Mouse (Mus musculus) midbrain, embryonic 16.5 days (tissue): Measurements from ENCODE around the gene Trpm1. TPM values are rescaled to one million over a fixed set of nuclear protein-coding genes. Genes with fewer than 3 reads are reported as not detected.

Source experiments
- ATAC-seq: fragments of 200-750 bp; cut with Nextera tagmentation; 2 replicates; pipeline ENCODE4 v1.8.0; 2017; ENCODE audit warnings: moderate TSS enrichment
- H3K27ac ChIP-seq: fragments of 300-500 bp; sonication (generic); 2 replicates; pipeline ENCODE4 v1.5.1; 2014; ENCODE audit warnings: mild to moderate bottlenecking, low read length, mixed read lengths
- H3K27me3 ChIP-seq: fragments of 300-500 bp; sonication (generic); 2 replicates; pipeline ENCODE4 v1.6.1; 2014; ENCODE audit warnings: low read depth, low read length, mixed read lengths; ENCODE audit not compliant: control insufficient read depth, insufficient read depth
- H3K36me3 ChIP-seq: fragments of 300-500 bp; sonication (generic); 2 replicates; pipeline ENCODE4 v1.6.1; 2014; ENCODE audit warnings: mild to moderate bottlenecking, low read length, moderate library complexity, mixed read lengths; ENCODE audit not compliant: control insufficient read depth, insufficient read depth
- H3K4me1 ChIP-seq: fragments of 300-500 bp; sonication (generic); 2 replicates; pipeline ENCODE4 v1.6.1; 2014; ENCODE audit warnings: mild to moderate bottlenecking, low read length, mixed read lengths; ENCODE audit not compliant: control insufficient read depth, insufficient read depth
- H3K4me2 ChIP-seq: fragments of 300-500 bp; sonication (generic); 2 replicates; pipeline ENCODE4 v1.6.1; 2014; ENCODE audit warnings: mild to moderate bottlenecking, low read length, mixed read lengths
- H3K4me3 ChIP-seq: fragments of 300-500 bp; sonication (generic); 2 replicates; pipeline ENCODE4 v1.5.1; 2014; ENCODE audit warnings: low read depth, mild to moderate bottlenecking, low read length, moderate library complexity, mixed read lengths
- H3K9ac ChIP-seq: fragments of 300-500 bp; sonication (generic); 2 replicates; pipeline ENCODE4 v1.6.1; 2014; ENCODE audit warnings: low read depth, low read length, mixed read lengths
- H3K9me3 ChIP-seq: fragments of 300-500 bp; sonication (generic); replicated peaks from 2 replicates; pipeline ENCODE4 v1.6.1; 2014; ENCODE audit warnings: mild to moderate bottlenecking, low read length, mixed read lengths; ENCODE audit not compliant: control insufficient read depth, poor library complexity, severe bottlenecking
- WGBS: fragments of 180-500 bp; shearing (Covaris S2); extraction: QIAGEN DNeasy Blood & Tissue Kit; methylation state at CpG from one replicate; pipeline ENCODE4 v1.1.7; 2014; 5-methylcytosine and 5-hydroxymethylcytosine counted together
- polyA plus RNA-seq: library from polyadenylated mRNA; unstranded; fragments of >200 nt; fragmentation: Nextera tagmentation; extraction: Ambion mirVana; gene quantifications from 2 replicates; pipeline ENCODE4 v1.2.1, GENCODE M21; 2015

The Trpm1 gene
- polyA plus RNA-seq, 1 experiment from 2014 or later = 0.20 TPM

- peaks cover 12% of the 10 kb centered on the region; the same call in 1 of the 2 replicates for H3K4me1 ChIP-seq
- no peaks in the 10 kb centered on the region for H3K9me3 ChIP-seq
- H3K27ac ChIP-seq = no peak overlapping the region
- peak; percentile 15; the same call in 1 of the 2 replicates for ATAC-seq
- no peaks in the 10 kb centered on the region for H3K36me3 ChIP-seq
- peak overlapping the region; percentile 36 for H3K9ac ChIP-seq
- H3K4me2 ChIP-seq = peak overlapping the region; percentile 53
- 0 out of 2 replicates have a peak overlapping the region, but pooled peaks have one; percentile 15 for H3K4me3 ChIP-seq
- WGBS = 74% methylated on average over 4 of the region's 4 CpGs
- no peaks in the 10 kb centered on the region for H3K27me3 ChIP-seq
Measured at GRCm38 (mm10) chr7:64155226-64155625, 1.6 kb downstream of the Trpm1 start.

DNA sequence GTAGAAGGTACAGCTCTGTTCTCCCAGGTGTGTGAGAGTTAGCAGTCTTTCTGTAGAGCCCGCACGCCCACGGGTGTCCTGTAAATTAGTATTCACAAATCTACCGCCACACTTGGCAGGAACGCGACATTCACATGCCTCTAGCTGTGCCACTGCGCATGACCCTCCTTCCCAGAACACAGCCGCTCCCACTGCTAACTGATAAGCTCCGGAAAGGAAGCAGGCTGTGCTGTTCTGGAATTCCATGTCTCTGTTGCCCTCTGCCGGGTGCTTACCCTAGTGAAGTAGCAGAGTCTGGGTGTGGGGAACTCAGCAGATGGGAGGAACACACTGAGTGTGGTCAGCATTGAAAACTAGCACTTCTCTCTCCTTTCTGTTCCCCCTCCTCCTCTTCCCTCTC is 2.1 kb downstream of the Trpm1 start:
- Histone ChIP-seq H3K4me3 (peak overlapping the region; percentile 15; the same call in 1 of the 2 replicates), H3K9ac (peak overlapping the region; percentile 36), H3K9me3 (no peaks in the 10 kb centered on the region), H3K4me2 (peak overlapping the region; percentile 53), H3K27me3 (no peaks in the 10 kb centered on the region), H3K4me1 (peaks cover 12% of the 10 kb centered on the region; the same call in 1 of the 2 replicates), H3K27ac (no peak overlapping the region), H3K36me3 (no peaks in the 10 kb centered on the region)
- peak; percentile 91 for ATAC-seq
- 8% methylated on average over 10 of the region's 10 CpGs for WGBS

- Histone ChIP-seq H3K9ac (no peak overlapping the region), H3K27ac (no peak overlapping the region), H3K4me1 (peaks cover 12% of the 10 kb centered on the region; the same call in 1 of the 2 replicates), H3K36me3 (no peaks in the 10 kb centered on the region), H3K27me3 (no peaks in the 10 kb centered on the region), H3K9me3 (no peaks in the 10 kb centered on the region), H3K4me3 (no peak overlapping the region), H3K4me2 (no peak overlapping the region)
- no peak for ATAC-seq
- 81% methylated on average over 5 of the region's 5 CpGs for WGBS
Measured at GRCm38 (mm10) chr7:64156271-64156911, 2.8 kb downstream of the Trpm1 start.

- Histone ChIP-seq H3K9me3 (no peaks in the 10 kb centered on the region), H3K9ac (no peak overlapping the region), H3K4me1 (peaks cover 12% of the 10 kb centered on the region; the same call in 1 of the 2 replicates), H3K27ac (no peak overlapping the region), H3K4me2 (no peak overlapping the region), H3K36me3 (no peaks in the 10 kb centered on the region), H3K27me3 (no peaks in the 10 kb centered on the region), H3K4me3 (no peak overlapping the region)
- no peak for ATAC-seq
- WGBS = 61% methylated on average over 7 of the region's 7 CpGs
Measured at GRCm38 (mm10) chr7:64156918-64157690, 3.5 kb downstream of the Trpm1 start.

GRCm38 (mm10) chr7:64158281-64159055 is 4.8 kb downstream of the Trpm1 start:
- H3K9ac ChIP-seq = no peak overlapping the region
- H3K27ac ChIP-seq = no peak overlapping the region
- H3K4me3 ChIP-seq = no peak overlapping the region
- no peak overlapping the region for H3K4me2 ChIP-seq
- WGBS = 67% methylated on average over 12 of the region's 12 CpGs
- no peaks in the 10 kb centered on the region for H3K9me3 ChIP-seq
- ATAC-seq = no peak
- H3K27me3 ChIP-seq = no peaks in the 10 kb centered on the region
- H3K4me1 ChIP-seq = peaks cover 12% of the 10 kb centered on the region; the same call in 1 of the 2 replicates
- no peaks in the 10 kb centered on the region for H3K36me3 ChIP-seq

- no peaks in the 10 kb centered on the region for H3K9me3 ChIP-seq
- H3K4me1 ChIP-seq = peaks cover 12% of the 10 kb centered on the region; the same call in 1 of the 2 replicates
- no peaks in the 10 kb centered on the region for H3K27me3 ChIP-seq
- ATAC-seq = no peak
- no peak overlapping the region for H3K27ac ChIP-seq
- no peaks in the 10 kb centered on the region for H3K36me3 ChIP-seq
- H3K9ac ChIP-seq = no peak overlapping the region
- H3K4me3 ChIP-seq = no peak overlapping the region
- no peak overlapping the region for H3K4me2 ChIP-seq
- 51% methylated on average over 5 of the region's 5 CpGs for WGBS
Measured at GRCm38 (mm10) chr7:64159056-64159542, 5.5 kb downstream of the Trpm1 start.

- H3K4me1 ChIP-seq = peaks cover 12% of the 10 kb centered on the region; the same call in 1 of the 2 replicates
- no peaks in the 10 kb centered on the region for H3K36me3 ChIP-seq
- no peaks in the 10 kb centered on the region for H3K27me3 ChIP-seq
- no peaks in the 10 kb centered on the region for H3K9me3 ChIP-seq
- WGBS = 54% methylated on average over 7 of the region's 7 CpGs
- no peak overlapping the region for H3K27ac ChIP-seq
- no peak for ATAC-seq
- no peak overlapping the region for H3K4me3 ChIP-seq
- no peak overlapping the region for H3K9ac ChIP-seq
- H3K4me2 ChIP-seq = no peak overlapping the region
Measured at GRCm38 (mm10) chr7:64159612-64160591, 6.3 kb downstream of the Trpm1 start.
